Mouse (Mus musculus) midbrain, postnatal 0 days (tissue): ENCODE measurements around the gene Plxdc2. TPM values are rescaled to one million over a fixed set of nuclear protein-coding genes. Genes with fewer than 3 reads are reported as not detected.
"Not testable (repeated sequence)": the region's sequence is repeated elsewhere in the genome, so short reads cannot be mapped to it uniquely, and the experiment has no call there.

Experiments used
- ATAC-seq: fragments of 200-750 bp; cut with Nextera tagmentation; 2 replicates; pipeline ENCODE4 v1.8.0; 2017; ENCODE audit warnings: moderate number of reproducible peaks, mild to moderate bottlenecking, moderate TSS enrichment, moderate library complexity; ENCODE audit not compliant: low FRiP score
- DNase-seq: peaks from one replicate; pipeline ENCODE4 v3.0.0-alpha.2; 2015; ENCODE audit warnings: low spot score
- H3K27ac ChIP-seq: fragments of 300-500 bp; sonication (generic); 2 replicates; pipeline ENCODE4 v1.5.1; 2014; ENCODE audit warnings: low read depth, mild to moderate bottlenecking, low read length, mixed read lengths
- H3K27me3 ChIP-seq: fragments of 300-500 bp; sonication (generic); 2 replicates; pipeline ENCODE4 v1.6.1; 2014; ENCODE audit warnings: low read length, control low read depth, mixed read lengths; ENCODE audit not compliant: insufficient read depth
- H3K36me3 ChIP-seq: fragments of 300-500 bp; sonication (generic); 2 replicates; pipeline ENCODE4 v1.6.1; 2014; ENCODE audit warnings: low read length, control low read depth, mixed read lengths; ENCODE audit not compliant: insufficient read depth
- H3K4me1 ChIP-seq: fragments of 300-500 bp; sonication (generic); 2 replicates; pipeline ENCODE4 v1.6.1; 2014; ENCODE audit warnings: mild to moderate bottlenecking, control low read depth, antibody characterized with exemption, low read length, mixed read lengths; ENCODE audit not compliant: insufficient read depth
- H3K4me2 ChIP-seq: fragments of 300-500 bp; sonication (generic); 2 replicates; pipeline ENCODE4 v1.6.1; 2014; ENCODE audit warnings: low read depth, mild to moderate bottlenecking, low read length, mixed read lengths; ENCODE audit not compliant: poor library complexity, severe bottlenecking
- H3K4me3 ChIP-seq: fragments of 300-500 bp; sonication (generic); 2 replicates; pipeline ENCODE4 v1.5.1; 2014; ENCODE audit warnings: low read depth, mild to moderate bottlenecking, low read length, moderate library complexity
- H3K9ac ChIP-seq: fragments of 300-500 bp; sonication (generic); replicated peaks from 2 replicates; pipeline ENCODE4 v1.6.1; 2014; ENCODE audit warnings: mild to moderate bottlenecking, low read length, moderate library complexity, mixed read lengths; ENCODE audit not compliant: poor library complexity, severe bottlenecking
- H3K9me3 ChIP-seq: fragments of 300-500 bp; sonication (generic); 2 replicates; pipeline ENCODE4 v1.6.1; 2016; ENCODE audit warnings: low read length, control low read depth
- CTCF ChIP-seq: IDR thresholded peaks from 2 replicates; pipeline ENCODE4 v1.5.1; 2016; ENCODE audit warnings: antibody characterized with exemption, mild to moderate bottlenecking
- WGBS: fragments of 180-500 bp; shearing (Covaris S2); extraction: QIAGEN DNeasy Blood & Tissue Kit; methylation state at CpG from one replicate; pipeline ENCODE4 v1.1.7; 2014; 5-methylcytosine and 5-hydroxymethylcytosine counted together
- polyA plus RNA-seq: library from polyadenylated mRNA; unstranded; fragments of >200 nt; fragmentation: Nextera tagmentation; extraction: Ambion mirVana; gene quantifications from 2 replicates; pipeline ENCODE4 v1.2.1, GENCODE M21; 2015
- total RNA-seq: library from RNA; depleted of rRNA; stranded (reverse); fragments of >200 nt; gene quantifications from 2 replicates; pipeline ENCODE4 v1.2.3, GENCODE M21; 2014

The Plxdc2 gene
- total and polyA plus RNA-seq, 2 experiments from 2014 or later = 29.0 TPM

- 69% methylated on average over 4 of the region's 4 CpGs for WGBS
- no peak for TF ChIP-seq CTCF
Measured at GRCm38 (mm10) chr2:16749302-16749909, 393.3 kb downstream of the Plxdc2 start.

GRCm38 (mm10) chr2:16757158-16757557, 401.1 kb downstream of the Plxdc2 start:
- WGBS = 83% methylated on average over 2 of the region's 2 CpGs
- H3K27ac ChIP-seq = no peak overlapping the region

More at GRCm38 (mm10) chr2:16749302-16749909, 393.3 kb downstream of the Plxdc2 start:
- Histone ChIP-seq H3K9ac (no peak overlapping the region), H3K27ac (no peak overlapping the region), H3K4me1 (no peaks in the 10 kb centered on the region), H3K36me3 (no peaks in the 10 kb centered on the region), H3K4me2 (no peak overlapping the region), H3K27me3 (no peaks in the 10 kb centered on the region), H3K4me3 (no peak overlapping the region), H3K9me3 (no peaks in the 10 kb centered on the region)
- no peak for DNase-seq
- ATAC-seq = 0 out of 2 replicates have a peak, but pooled peaks have one; percentile 27

GRCm38 (mm10) chr2:16759766-16760165, 403.7 kb downstream of the Plxdc2 start:
- Histone ChIP-seq H3K4me3 (no peak overlapping the region), H3K4me2 (no peak overlapping the region), H3K27me3 (no peaks in the 10 kb centered on the region), H3K27ac (no peak overlapping the region), H3K9ac (no peak overlapping the region), H3K36me3 (no peaks in the 10 kb centered on the region), H3K9me3 (no peaks in the 10 kb centered on the region), H3K4me1 (no peaks in the 10 kb centered on the region)
- no peak for TF ChIP-seq CTCF
- DNase-seq (no peak), ATAC-seq (no peak)
- WGBS = 88% methylated on average over 2 of the region's 2 CpGs

More at GRCm38 (mm10) chr2:16757158-16757557, 401.1 kb downstream of the Plxdc2 start:
- Histone ChIP-seq H3K4me2 (no peak overlapping the region), H3K36me3 (no peaks in the 10 kb centered on the region), H3K4me3 (no peak overlapping the region), H3K9ac (no peak overlapping the region), H3K9me3 (no peaks in the 10 kb centered on the region), H3K27me3 (no peaks in the 10 kb centered on the region), H3K4me1 (no peaks in the 10 kb centered on the region)
- no peak for DNase-seq
- no peak for ATAC-seq
- no peak for TF ChIP-seq CTCF

- not testable (repeated sequence) for H3K9ac ChIP-seq, H3K36me3 ChIP-seq, H3K4me1 ChIP-seq, H3K4me2 ChIP-seq, H3K27ac ChIP-seq, DNase-seq, H3K4me3 ChIP-seq, H3K9me3 ChIP-seq, ATAC-seq, H3K27me3 ChIP-seq
- 95% methylated on average over 5 of the region's 7 CpGs for WGBS
Measured at GRCm38 (mm10) chr2:16769149-16769548, 413.0 kb downstream of the Plxdc2 start.

GRCm38 (mm10) chr2:16773398-16774113, 417.5 kb downstream of the Plxdc2 start:
- 26% methylated on average over 1 of the region's 1 CpGs for WGBS
- H3K9me3 ChIP-seq = no peaks in the 10 kb centered on the region
- H3K27me3 ChIP-seq = no peaks in the 10 kb centered on the region
- no peaks in the 10 kb centered on the region for H3K36me3 ChIP-seq
- no peaks in the 10 kb centered on the region for H3K4me1 ChIP-seq
- no peak for TF ChIP-seq CTCF
- H3K4me2 ChIP-seq = no peak overlapping the region
- H3K4me3 ChIP-seq = no peak overlapping the region
- DNase-seq (peak; percentile 38), ATAC-seq (no peak)
- no peak overlapping the region for H3K9ac ChIP-seq
- no peak overlapping the region for H3K27ac ChIP-seq

GRCm38 (mm10) chr2:16774114-16774433, 418.0 kb downstream of the Plxdc2 start:
- Histone ChIP-seq H3K36me3 (no peaks in the 10 kb centered on the region), H3K27ac (no peak overlapping the region), H3K9me3 (no peaks in the 10 kb centered on the region), H3K9ac (no peak overlapping the region), H3K4me2 (no peak overlapping the region), H3K4me3 (no peak overlapping the region), H3K4me1 (no peaks in the 10 kb centered on the region), H3K27me3 (no peaks in the 10 kb centered on the region)
- DNase-seq = no peak
- ATAC-seq = no peak
- WGBS = 58% methylated on average over 3 of the region's 3 CpGs
- no peak for TF ChIP-seq CTCF
